Mouse (Mus musculus): ENCODE measurements around the gene Lgsn.

The Lgsn gene

DNA sequence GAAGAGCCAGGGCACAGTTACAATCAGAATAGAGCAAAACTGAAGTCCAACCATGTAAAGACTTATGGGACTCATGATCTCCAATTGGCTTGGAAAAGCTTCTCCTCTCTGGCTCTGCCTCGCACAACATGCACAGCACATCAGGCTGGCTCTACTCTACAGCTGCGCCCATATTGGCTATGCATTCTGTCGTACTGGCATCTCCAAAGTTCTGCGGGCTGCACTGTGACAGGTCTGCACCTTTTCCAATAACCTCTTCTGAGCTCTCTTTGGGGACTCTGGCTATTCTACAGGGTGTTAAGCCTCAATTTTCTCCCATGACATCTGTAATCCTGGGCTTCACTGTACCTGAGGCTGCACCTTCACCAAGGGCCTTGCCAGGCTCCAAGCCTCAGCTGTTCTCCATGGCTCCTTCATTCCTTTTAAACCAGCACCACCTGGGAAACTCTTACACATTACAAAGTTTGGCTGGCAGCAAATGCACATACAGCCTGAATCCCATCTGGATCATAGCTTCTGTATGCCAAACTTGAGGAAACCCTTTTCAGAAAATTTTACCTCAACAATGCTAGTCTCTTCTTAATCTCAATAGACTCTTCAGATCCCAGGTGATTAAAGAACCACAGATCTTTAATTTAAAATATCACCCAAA lies 44.5 kb downstream of the Lgsn start:
- DNase-seq, result no peak

DNA sequence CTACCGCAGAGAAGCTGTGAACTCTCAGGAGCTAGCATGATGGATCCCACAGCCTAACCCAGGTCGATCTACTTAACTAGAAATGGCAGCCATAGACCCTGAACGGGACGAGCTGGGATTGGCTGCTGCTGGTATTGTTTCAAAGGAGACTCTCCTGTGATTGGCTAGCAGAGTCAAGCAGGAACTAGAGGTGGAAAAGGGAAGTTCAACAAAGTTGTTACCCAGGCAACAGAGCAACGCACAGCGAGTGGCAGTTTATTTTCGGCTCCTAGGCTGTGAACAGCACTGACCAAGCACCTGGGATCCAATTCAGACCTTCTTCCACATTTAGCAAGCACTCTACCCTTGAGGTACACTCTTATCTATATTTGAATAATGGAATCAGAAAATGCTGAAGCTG lies 46.4 kb downstream of the Lgsn start, which contains the start of the genes 4931428L18Rik and Pih1d3:
TSS of gene 4931428L18Rik (minus strand) at position 121 of the 400 bp plus-strand sequence.
TSS of gene Pih1d3 (plus strand) at position 275 of the 400 bp plus-strand sequence.
- no peak for DNase-seq

GRCm38 (mm10) chr1:31233319-31234036 lies 57.3 kb downstream of the Lgsn start:
- peak; percentile 30 for DNase-seq

Measured in right cerebral cortex, adult 18-20 months (tissue).